Mouse (Mus musculus): ENCODE results near the gene Pbp2. TPM values are rescaled to one million over a fixed set of nuclear protein-coding genes. Genes with fewer than 3 reads are reported as not detected.

Gene Pbp2
- total RNA-seq, 2 experiments from 2014 or later: 0.32 TPM; not detected in 1

DNA sequence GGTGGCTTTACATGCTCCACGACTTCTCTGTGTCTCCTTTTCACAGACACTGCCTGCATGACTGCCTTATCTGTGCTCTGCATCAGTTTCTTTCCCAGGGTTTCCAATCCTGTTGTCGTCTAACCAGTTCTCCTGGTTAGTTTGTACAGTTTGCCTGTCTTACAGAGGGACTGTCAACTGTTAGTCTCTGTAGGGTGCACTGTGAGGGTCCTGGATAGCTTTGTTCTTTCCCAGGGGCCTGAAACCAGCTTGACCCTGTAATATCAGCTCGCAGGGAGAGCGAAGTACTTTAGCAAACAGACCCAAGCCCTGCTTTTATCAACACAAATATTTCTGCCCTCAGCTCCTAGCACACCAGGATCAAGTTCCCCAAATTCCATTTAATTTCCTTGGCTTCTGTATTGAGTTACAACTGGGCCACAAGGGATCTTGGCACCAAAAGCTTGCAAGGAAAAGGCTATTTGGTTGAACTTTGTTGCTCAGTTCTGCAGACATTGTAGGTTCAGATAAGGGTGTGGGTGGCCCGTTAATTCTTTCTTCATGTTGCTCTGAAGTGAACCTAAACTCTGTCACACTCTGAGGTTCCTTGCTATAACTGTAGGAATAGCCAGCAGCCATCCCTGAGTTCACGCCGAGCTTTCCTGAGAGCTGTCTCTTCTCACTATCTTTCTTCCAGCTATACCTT lies 5.5 kb downstream of the Pbp2 start:
- intact Hi-C loops (cut with DNase I): no loop called here
- no peak for DNase-seq (ENCODE audit: low spot score in 2 of 2)

GRCm38 (mm10) chr6:135302421-135303125 lies 7.6 kb downstream of the Pbp2 start:
- DNase-seq (ENCODE audit: low spot score in 2 of 2): no peak
- intact Hi-C loops (cut with DNase I): no loop called here

DNA sequence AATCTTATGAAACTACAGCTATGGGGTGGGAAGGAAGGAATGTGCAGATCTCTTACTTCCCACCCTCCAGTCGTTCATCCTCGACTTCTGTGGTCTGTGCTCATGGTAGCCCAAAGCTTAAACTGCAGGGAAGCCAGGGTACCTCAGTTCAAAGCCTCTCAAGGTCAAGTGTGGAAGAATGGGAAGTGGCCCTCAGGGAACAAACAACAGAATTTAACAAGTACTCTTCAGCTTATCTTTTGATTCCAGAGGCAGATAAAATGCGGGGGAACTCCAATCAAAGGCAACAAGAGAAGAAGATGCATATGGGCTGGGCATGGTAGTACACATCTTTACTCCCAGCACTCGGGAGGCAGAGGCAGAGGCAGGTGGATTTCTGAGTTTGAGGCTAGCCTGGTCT lies 9.7 kb downstream of the Pbp2 start:
- DNase-seq (ENCODE audit: low spot score in 2 of 2): no peak
- intact Hi-C loops (cut with DNase I): no loop called here

GRCm38 (mm10) chr6:135299024-135299550 lies 11.1 kb downstream of the Pbp2 start:
- intact Hi-C loops (cut with DNase I): no loop called here
- no peak for DNase-seq (ENCODE audit: low spot score in 2 of 2)

GRCm38 (mm10) chr6:135297570-135297969 lies 12.6 kb downstream of the Pbp2 start:
- no peak for DNase-seq (ENCODE audit: low spot score in 2 of 2)
- intact Hi-C loops (cut with DNase I): no loop called here

DNA sequence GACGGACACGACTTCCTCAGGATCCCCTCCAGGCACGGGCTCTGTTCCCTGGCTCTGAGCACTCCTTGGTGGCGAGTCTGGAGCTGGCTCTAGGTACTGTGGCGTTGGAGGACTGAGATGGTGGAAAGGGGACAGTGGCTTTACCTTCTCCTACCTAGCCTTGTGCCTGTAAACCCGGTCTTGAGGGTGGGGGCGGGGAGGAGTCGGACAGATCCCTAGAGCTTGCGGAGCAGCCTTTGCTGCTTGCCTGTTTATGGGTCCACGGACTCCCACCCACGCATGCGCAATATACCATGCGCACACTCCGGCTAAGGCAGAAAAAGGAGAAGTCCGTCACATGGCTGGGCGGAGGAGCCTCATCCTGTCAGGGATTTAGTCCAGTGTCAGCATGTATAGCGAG lies 13.9 kb downstream of the Pbp2 start:
- DNase-seq (ENCODE audit: low spot score in 2 of 2): peak in 1 of 2 experiments; percentile 10
- intact Hi-C loops (cut with DNase I): no loop called here

GRCm38 (mm10) chr6:135295082-135295861 lies 14.9 kb downstream of the Pbp2 start:
- peak; percentile 5 to 18 for DNase-seq (ENCODE audit: low spot score in 2 of 2)
- intact Hi-C loops (cut with DNase I): no loop called here

DNA sequence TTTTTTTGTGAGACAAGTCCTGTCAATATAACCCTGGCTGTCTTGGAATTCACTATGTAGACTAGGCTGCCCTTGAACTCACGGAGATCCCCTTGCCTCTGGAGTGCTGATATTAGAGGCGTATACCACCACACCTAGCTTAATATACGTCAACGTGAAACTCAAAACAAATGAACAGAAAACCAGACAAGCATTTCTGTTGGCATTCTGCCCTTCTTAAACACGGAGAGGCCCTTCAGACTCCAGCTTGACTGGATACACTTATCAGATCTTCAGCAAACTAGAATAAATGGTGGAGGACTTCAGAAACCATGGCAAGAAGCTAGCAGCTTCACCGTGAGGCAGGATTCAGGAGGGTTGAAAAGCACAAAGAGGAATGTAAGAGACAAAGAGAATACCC lies 16.1 kb downstream of the Pbp2 start:
- intact Hi-C loops (cut with DNase I): no loop called here
- DNase-seq (ENCODE audit: low spot score in 2 of 2): no peak

- DNase-seq (ENCODE audit: low spot score in 2 of 2): no peak
- intact Hi-C loops (cut with DNase I): no loop called here
Measured at GRCm38 (mm10) chr6:135292391-135292790, 17.8 kb downstream of the Pbp2 start.

GRCm38 (mm10) chr6:135279856-135280255 lies 30.3 kb downstream of the Pbp2 start:
- no peak for DNase-seq (ENCODE audit: low spot score in 2 of 2)
- intact Hi-C loops (cut with DNase I): no loop called here

GRCm38 (mm10) chr6:135279286-135279685 lies 30.9 kb downstream of the Pbp2 start:
- no peak for DNase-seq (ENCODE audit: low spot score in 2 of 2)
- intact Hi-C loops (cut with DNase I): no loop called here

GRCm38 (mm10) chr6:135278302-135278701 lies 31.9 kb downstream of the Pbp2 start:
- DNase-seq (ENCODE audit: low spot score in 2 of 2): no peak
- intact Hi-C loops (cut with DNase I): no loop called here

- no peak for DNase-seq (ENCODE audit: low spot score in 2 of 2)
- intact Hi-C loops (cut with DNase I): no loop called here
Measured at GRCm38 (mm10) chr6:135276474-135277295, 33.5 kb downstream of the Pbp2 start.

DNA sequence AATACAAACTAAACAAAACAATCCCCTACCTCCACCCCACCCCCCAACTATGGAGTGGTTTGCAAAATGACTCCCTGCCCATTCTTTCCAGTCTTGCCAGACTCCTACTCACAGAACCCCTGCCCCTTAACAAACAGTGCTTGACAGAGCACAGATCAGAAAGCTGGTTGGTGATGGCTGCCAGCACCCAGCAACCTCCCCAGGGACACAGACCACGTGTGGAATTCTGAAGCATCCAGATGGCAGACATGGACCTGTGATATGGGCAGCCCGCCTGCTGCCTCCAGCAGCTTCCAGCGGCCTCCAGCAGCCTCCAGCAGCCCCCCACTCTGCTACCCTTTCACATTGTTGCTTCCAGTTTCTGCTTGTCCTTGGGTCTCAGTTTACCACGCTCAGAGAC lies 35.0 kb downstream of the Pbp2 start:
- intact Hi-C loops (cut with DNase I): no loop called here
- no peak for DNase-seq (ENCODE audit: low spot score in 2 of 2)

GRCm38 (mm10) chr6:135273066-135273465 lies 37.1 kb downstream of the Pbp2 start:
- no peak for DNase-seq (ENCODE audit: low spot score in 2 of 2)
- intact Hi-C loops (cut with DNase I): no loop called here

DNA sequence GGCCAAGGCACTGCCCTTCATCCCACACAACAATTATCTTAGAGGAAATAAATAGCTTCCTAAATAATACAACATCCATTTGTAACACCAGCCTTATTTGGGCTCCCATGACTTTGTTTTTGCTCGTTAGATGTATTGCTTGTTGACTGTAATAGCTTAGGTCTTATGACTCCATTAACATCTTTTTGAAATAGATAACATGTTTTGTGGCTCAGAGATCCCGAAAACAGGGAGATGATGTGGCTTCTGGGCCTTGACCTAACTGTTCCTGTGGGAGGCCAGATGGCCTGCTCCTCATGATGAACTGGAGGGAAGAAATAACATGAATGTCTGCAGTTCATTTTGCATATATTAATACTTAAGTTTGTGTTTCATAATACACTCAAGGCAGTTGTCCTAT lies 38.4 kb downstream of the Pbp2 start:
- intact Hi-C loops (cut with DNase I): no loop called here

DNA sequence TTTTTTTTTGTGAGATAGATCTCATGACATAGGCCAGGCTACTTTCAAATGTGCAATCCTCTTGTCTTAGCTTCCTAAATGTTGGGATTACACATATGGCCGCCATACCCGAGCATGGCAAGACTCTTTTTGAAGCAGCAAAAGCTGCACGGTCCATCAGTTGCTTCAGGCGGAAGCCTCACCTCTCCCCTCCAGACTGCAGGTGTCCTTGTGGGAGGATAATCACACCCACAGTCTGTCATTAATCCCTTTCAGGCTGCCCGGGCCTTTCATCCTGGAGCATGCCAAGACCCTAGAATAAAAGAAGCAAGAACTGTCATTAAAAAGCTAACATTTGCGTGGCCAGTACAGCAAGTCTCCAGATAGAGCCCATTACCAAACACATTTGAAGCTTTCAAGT lies 40.6 kb downstream of the Pbp2 start:
- DNase-seq (ENCODE audit: low spot score in 2 of 2): no peak
- intact Hi-C loops (cut with DNase I): no loop called here

More for the DNA sequence above, 38.4 kb downstream of the Pbp2 start:
- DNase-seq (ENCODE audit: low spot score in 2 of 2): no peak

GRCm38 (mm10) chr6:135268392-135268791 lies 41.8 kb downstream of the Pbp2 start:
- no peak for DNase-seq (ENCODE audit: low spot score in 2 of 2)
- intact Hi-C loops (cut with DNase I): no loop called here

GRCm38 (mm10) chr6:135267221-135267620 lies 43.0 kb downstream of the Pbp2 start:
- intact Hi-C loops (cut with DNase I): no loop called here

DNA sequence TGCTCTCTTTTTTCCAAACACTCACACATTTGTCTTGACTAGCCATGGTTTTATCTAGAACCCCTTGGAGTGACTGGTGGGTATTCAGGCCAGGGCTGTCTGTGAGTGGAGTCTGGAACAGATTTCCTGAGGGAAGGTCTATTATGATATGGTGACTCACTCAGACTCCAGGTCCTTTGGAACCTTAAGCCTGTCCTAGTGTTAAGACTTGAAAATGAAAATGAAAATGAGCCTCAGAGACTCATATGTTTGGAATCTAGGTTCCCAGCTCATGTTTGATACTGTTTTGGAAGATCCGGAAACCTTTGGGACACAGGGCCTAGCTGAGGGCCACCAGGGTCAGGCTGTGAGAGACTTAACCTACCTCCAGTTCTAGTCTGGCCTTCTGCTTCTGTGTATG lies 44.1 kb downstream of the Pbp2 start:
- no peak for DNase-seq (ENCODE audit: low spot score in 2 of 2)
- intact Hi-C loops (cut with DNase I): no loop called here

More at GRCm38 (mm10) chr6:135267221-135267620, 43.0 kb downstream of the Pbp2 start:
- no peak for DNase-seq (ENCODE audit: low spot score in 2 of 2)
